10 mouse cellular contexts compared by ENCODE assay signal in the genomic region with DNA sequence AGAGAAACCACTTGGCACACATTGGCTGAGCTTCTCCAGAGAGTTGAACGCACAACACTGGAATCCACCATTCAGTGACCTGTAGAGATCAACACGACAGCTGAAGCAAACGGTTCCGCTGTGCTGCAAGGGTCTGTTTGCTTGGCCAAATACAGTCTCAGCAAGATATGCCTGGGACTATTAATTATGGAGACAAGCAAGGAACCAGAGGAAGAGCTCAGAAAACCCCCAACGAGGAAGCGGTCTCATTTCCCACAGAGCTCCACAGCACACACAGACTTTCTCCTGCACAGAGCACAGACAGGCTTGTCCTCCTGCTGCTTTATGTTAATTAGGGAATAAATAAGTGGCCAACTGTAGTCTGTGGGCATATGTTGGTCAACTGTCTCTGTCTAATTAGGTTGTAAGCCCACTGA.
A peak's percentile ranks its signal among the peaks of the same experiment; 100 is the strongest.
DNase-seq lines count a peak whose midpoint lies in the region; ATAC-seq and TF ChIP-seq lines count a peak whose summit lies in the region.
"Had no signal": no experiment of that assay in that cellular context is flagged by ENCODE, and none has a peak within 500 bp of the region (broad histone marks: within the 10 kb centered on the region; RNA-seq: fewer than 3 reads in every experiment).

No protein-coding gene starts in this region.

- H3K9me3 ChIP-seq in liver, embryonic 11.5 days (ENCODE audit: control insufficient read depth, low read length) = no peaks in the 10 kb centered on the region
- H3K9me3 ChIP-seq in liver, embryonic 12.5 days (replicated peaks) = no peaks in the 10 kb centered on the region
- no peaks in the 10 kb centered on the region for H3K9me3 ChIP-seq in limb, embryonic 14.5 days (ENCODE audit: control insufficient read depth, low read length)

- no peak overlapping the region for H3K4me2 ChIP-seq in liver, embryonic 11.5 days
- H3K4me2 ChIP-seq in liver, embryonic 12.5 days = no peak overlapping the region
- H3K4me2 ChIP-seq in limb, embryonic 14.5 days (replicated peaks; ENCODE audit: low read depth, low read length, severe bottlenecking) = no peak overlapping the region

- DNase-seq in adrenal gland, postnatal 14 days = peak; percentile 6
- DNase-seq in adrenal gland, postnatal 25 days = no peak
- no peak for DNase-seq in liver, embryonic 11.5 days (ENCODE audit: low spot score)
- peak; percentile 8 for DNase-seq in limb, embryonic 14.5 days (ENCODE audit: low spot score)
- peak; percentile 95 for DNase-seq in retina, postnatal 1 day
- no peak for DNase-seq in urinary bladder, postnatal 25 days (ENCODE audit: low spot score)
- no peak for DNase-seq in heart, adult 8-10 months (ENCODE audit: low spot score)
- DNase-seq: gastrocnemius, postnatal 25 days had no signal

- H3K4me3 ChIP-seq in liver, embryonic 11.5 days (ENCODE audit: low read depth, low read length) = no peak overlapping the region
- no peak overlapping the region for H3K4me3 ChIP-seq in liver, embryonic 12.5 days
- no peak overlapping the region for H3K4me3 ChIP-seq in limb, embryonic 14.5 days (replicated peaks; ENCODE audit: low read length)

- H3K27ac ChIP-seq in liver, embryonic 11.5 days (ENCODE audit: low read depth, low read length) = no peak overlapping the region
- no peak overlapping the region for H3K27ac ChIP-seq in liver, embryonic 12.5 days
- no peak overlapping the region for H3K27ac ChIP-seq in limb, embryonic 14.5 days (replicated peaks; ENCODE audit: low read depth, low read length)

- H3K36me3 ChIP-seq in liver, embryonic 11.5 days (ENCODE audit: control insufficient read depth, insufficient read depth, low read length) = no peaks in the 10 kb centered on the region
- H3K36me3 ChIP-seq in liver, embryonic 12.5 days = no peaks in the 10 kb centered on the region
- no peaks in the 10 kb centered on the region for H3K36me3 ChIP-seq in limb, embryonic 14.5 days (ENCODE audit: control insufficient read depth, insufficient read depth, low read length)

- no peak overlapping the region for H3K9ac ChIP-seq in liver, embryonic 11.5 days (ENCODE audit: low read depth, low read length)
- H3K9ac ChIP-seq in liver, embryonic 12.5 days = no peak overlapping the region
- no peak overlapping the region for H3K9ac ChIP-seq in limb, embryonic 14.5 days (ENCODE audit: low read depth, low read length, severe bottlenecking)

- ATAC-seq in liver, embryonic 11.5 days (replicated peaks; ENCODE audit: low FRiP score) = peak; percentile 29; the same call in 1 of the 2 replicates
- ATAC-seq in liver, embryonic 12.5 days = no peak
- peak; percentile 30; the same call in 1 of the 2 replicates for ATAC-seq in limb, embryonic 14.5 days (ENCODE audit: low FRiP score, low read depth)
- ATAC-seq: Patski had no signal

- WGBS in liver, embryonic 11.5 days = 59% methylated on average over 6 of the region's 6 CpGs
- WGBS in liver, embryonic 12.5 days (ENCODE audit: insufficient replicate concordance) = 60% methylated on average over 6 of the region's 6 CpGs
- 37% methylated on average over 6 of the region's 6 CpGs for WGBS in limb, embryonic 14.5 days

- no peaks in the 10 kb centered on the region for H3K27me3 ChIP-seq in liver, embryonic 11.5 days (replicated peaks; ENCODE audit: control insufficient read depth, insufficient read depth, low read length)
- H3K27me3 ChIP-seq in liver, embryonic 12.5 days (replicated peaks) = no peaks in the 10 kb centered on the region
- H3K27me3 ChIP-seq in limb, embryonic 14.5 days (ENCODE audit: control insufficient read depth, insufficient read depth, low read length) = no peaks in the 10 kb centered on the region
- H3K27me3 ChIP-seq: Patski had no signal

- TF ChIP-seq POLR2A in limb, embryonic 14.5 days (IDR thresholded peaks at IDR 0.05; ENCODE audit: borderline replicate concordance, extremely low read depth, insufficient read depth, insufficient read length) = no peak

- no peaks in the 10 kb centered on the region for H3K4me1 ChIP-seq in liver, embryonic 11.5 days (replicated peaks; ENCODE audit: control insufficient read depth, insufficient read depth, low read length)
- H3K4me1 ChIP-seq in liver, embryonic 12.5 days = no peaks in the 10 kb centered on the region
- H3K4me1 ChIP-seq in limb, embryonic 14.5 days (ENCODE audit: control insufficient read depth, insufficient read depth, low read length) = peaks cover 3% of the 10 kb centered on the region; the same call in 1 of the 2 replicates

Comparison
In these comparisons a context has a peak if more than half of its experiments do, and no peak if none do; other contexts are left out.
1. DNase-seq: peak in adrenal gland, postnatal 14 days (single experiment), limb, embryonic 14.5 days (single experiment) and retina, postnatal 1 day (single experiment); none in adrenal gland, postnatal 25 days (single experiment), liver, embryonic 11.5 days (single experiment), urinary bladder, postnatal 25 days (single experiment) and heart, adult 8-10 months (single experiment).